In genomic region chr11:62949548-62949947, GRCm38 (mm10) we compare ENCODE assay signal across 16 mouse cellular contexts. TPM values are rescaled to one million over a fixed set of nuclear protein-coding genes. Genes with fewer than 3 reads are reported as not detected.
DNase-seq lines count a peak whose midpoint lies in the region.
"Had no signal": no experiment of that assay in that cellular context is flagged by ENCODE, and none has a peak within 500 bp of the region (broad histone marks: within the 10 kb centered on the region; RNA-seq: fewer than 3 reads in every experiment).

No protein-coding gene starts in this region.

- intact Hi-C loops in heart, postnatal 25 days (cut with DNase I): no loop called here

- peak; percentile 33 for DNase-seq in heart, adult 8-10 months (ENCODE audit: low spot score)
- DNase-seq in heart, postnatal 25 days (ENCODE audit: low spot score): no peak
- peak; percentile 44 to 52 for DNase-seq in kidney, postnatal 4 days
- no peak for DNase-seq in kidney, postnatal 36 days
- DNase-seq in 416B (ENCODE audit: low read depth): peak; percentile 10
- DNase-seq in lung, postnatal 36 days: peak; percentile 48
- DNase-seq in layer of hippocampus, adult 9-11 months: no peak
- DNase-seq: adrenal gland, adult 2 months; cerebellum, adult 9-11 months; embryo, embryonic 11 days; liver; liver, postnatal 0 days; right cerebral cortex, postnatal 25 days; thymus, postnatal 36 days had no signal

RNA-seq across cellular contexts. Expression of gene Cdrt4, which starts 1.4 kb away (rescaled TPM):
- not detected for total RNA-seq in heart, adult 8-10 months (2022)
- not detected for total RNA-seq in heart, postnatal 25 days (2021)
- total RNA-seq: adrenal gland, adult 2 months; layer of hippocampus, adult 18-20 months; left cerebral cortex, postnatal 36 days had no signal

Comparison
In these comparisons a context has a peak if more than half of its experiments do, and no peak if none do; other contexts are left out.
1. DNase-seq: peak in heart, adult 8-10 months (single experiment), kidney, postnatal 4 days (2 of 2), 416B (single experiment) and lung, postnatal 36 days (single experiment); none in heart, postnatal 25 days (single experiment), kidney, postnatal 36 days (0 of 2) and layer of hippocampus, adult 9-11 months (single experiment).